Mouse (Mus musculus) adrenal gland, adult 8-10 months (tissue): ENCODE results near the gene Fam43b. TPM values are rescaled to one million over a fixed set of nuclear protein-coding genes. Genes with fewer than 3 reads are reported as not detected.
A peak's percentile ranks its signal among the peaks of the same experiment; 100 is the strongest.

Experiments
- DNase-seq: peaks from one replicate; pipeline ENCODE4 v3.0.0; 2022
- total RNA-seq, 4 experiments: library from RNA; stranded (reverse); gene quantifications; 2 replicates each; pipeline ENCODE4 v1.2.4; 2022

Gene Fam43b
- total RNA-seq, 4 experiments from 2014 or later: 2.9 to 6.1 (median 3.9) TPM

DNA sequence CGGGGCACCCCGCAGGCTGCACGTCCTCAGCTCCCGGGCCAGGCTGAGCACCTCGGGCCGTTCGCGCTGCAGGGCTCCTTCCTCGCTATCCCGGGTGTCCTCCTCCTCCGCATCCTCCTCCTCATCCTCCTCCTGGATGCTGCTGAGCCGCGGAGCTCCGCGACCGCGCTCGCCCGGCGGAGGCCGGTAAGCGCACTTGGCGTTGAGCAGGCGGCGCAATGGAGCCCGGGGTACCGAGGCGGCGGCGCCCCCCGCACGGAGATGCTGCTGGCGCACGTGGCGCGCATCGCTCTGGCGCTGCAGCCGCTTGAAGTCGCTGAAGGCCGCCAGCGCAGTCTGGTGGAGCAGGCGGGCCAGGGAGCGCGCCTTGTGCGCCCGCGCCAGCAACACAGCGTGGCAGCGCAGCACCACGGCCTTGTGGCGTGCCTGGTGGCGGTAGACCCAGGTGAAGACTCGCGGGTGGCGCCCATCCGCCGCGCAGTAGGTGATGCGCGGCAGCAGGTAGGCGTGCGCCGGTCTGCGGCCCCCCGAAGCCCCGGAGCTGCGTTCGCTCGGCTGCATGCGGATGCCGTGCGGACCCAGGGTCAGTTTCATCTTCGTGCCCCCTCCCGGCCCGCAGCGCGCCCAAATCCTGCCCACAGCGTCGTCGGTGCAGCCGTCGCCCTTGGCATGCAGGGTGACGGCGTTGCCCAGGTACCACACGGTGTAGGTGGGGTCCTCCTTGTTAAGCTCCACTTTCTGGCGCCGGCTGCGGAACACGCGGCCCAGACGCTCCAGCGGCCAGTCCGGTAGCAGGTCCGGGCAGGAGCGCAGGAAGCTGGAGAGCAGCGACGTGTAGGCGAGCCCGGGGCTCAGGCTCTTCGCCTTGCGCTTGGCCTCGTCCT lies 999 bp downstream of the Fam43b start:
- no peak for DNase-seq

GRCm38 (mm10) chr4:138393703-138394102 lies 2.6 kb downstream of the Fam43b start:
- DNase-seq: no peak

DNA sequence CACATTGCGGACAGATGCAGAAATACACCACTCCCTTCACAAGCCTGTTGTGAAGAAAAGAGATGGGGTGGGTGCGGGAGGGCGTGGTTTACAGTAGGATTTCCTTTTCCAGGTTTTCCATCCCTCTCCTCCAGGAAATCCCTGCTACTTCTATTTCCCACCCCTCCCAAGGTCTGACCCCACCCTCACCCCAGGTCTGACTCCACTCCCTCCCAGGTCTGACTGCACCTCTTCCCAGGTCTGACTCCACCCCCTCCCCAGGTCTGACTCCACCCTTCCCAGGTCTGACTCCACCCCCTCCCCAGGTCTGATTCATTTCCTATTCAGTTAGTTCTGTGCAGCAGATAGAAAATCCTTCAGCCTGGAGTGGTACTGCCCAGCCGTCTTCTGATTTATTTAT lies 12.5 kb downstream of the Fam43b start:
- DNase-seq: no peak

GRCm38 (mm10) chr4:138382462-138382861 lies 13.9 kb downstream of the Fam43b start:
- DNase-seq: no peak

DNA sequence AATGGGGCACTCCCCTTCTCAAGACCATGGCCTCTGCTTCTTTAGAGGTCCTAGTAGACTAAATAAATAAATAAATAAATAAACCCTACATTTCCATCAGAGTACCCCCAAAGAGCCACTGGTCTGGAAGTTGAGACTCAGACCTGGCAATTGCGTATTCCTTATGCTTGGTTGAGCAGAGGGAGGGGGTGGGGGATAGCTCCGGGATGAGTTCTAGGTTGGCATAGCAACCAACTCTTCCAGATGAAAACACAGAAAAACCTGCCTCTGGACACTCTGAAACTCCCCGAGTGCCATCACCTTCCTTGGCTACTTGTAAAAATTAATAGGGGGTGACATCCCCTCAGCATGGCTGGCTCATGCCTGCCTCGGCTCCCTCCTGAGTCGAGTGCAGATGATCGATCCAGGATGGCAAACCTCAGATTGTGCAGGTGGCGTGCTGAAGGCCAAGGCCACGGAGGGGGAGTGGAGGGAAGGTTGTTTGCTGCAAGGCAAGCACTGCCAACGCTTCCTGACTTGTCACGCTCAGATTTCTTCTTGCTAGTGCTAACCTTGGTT lies 16.1 kb downstream of the Fam43b start:
- no peak for DNase-seq

GRCm38 (mm10) chr4:138379091-138379840 lies 17.1 kb downstream of the Fam43b start:
- peak; percentile 75 for DNase-seq

GRCm38 (mm10) chr4:138377526-138377925 lies 18.8 kb downstream of the Fam43b start:
- no peak for DNase-seq

DNA sequence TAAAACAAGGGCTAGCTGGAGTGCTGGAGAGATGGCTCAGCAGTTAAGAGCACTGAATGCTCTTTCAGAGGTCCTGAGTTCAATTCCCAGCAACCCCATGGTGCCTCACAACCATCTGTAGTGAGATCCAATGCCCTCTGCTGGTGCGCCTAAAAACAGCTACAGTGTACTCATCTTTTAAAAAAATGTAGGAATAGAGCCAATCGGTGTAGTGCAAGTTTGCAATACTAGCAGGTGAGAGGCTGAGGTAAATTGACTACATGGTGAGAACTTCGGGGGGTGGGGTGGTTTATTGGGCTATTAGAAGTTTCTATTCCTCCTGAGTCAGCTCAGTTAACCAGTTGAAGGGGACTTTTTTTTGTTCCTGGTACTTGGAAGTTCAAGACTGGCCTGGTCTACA lies 21.2 kb downstream of the Fam43b start:
- DNase-seq: no peak

- no peak for DNase-seq
These were observed 25.3 kb downstream of the Fam43b start for GRCm38 (mm10) chr4:138370996-138371516.

GRCm38 (mm10) chr4:138368498-138369260 lies 27.6 kb downstream of the Fam43b start:
- DNase-seq: no peak

DNA sequence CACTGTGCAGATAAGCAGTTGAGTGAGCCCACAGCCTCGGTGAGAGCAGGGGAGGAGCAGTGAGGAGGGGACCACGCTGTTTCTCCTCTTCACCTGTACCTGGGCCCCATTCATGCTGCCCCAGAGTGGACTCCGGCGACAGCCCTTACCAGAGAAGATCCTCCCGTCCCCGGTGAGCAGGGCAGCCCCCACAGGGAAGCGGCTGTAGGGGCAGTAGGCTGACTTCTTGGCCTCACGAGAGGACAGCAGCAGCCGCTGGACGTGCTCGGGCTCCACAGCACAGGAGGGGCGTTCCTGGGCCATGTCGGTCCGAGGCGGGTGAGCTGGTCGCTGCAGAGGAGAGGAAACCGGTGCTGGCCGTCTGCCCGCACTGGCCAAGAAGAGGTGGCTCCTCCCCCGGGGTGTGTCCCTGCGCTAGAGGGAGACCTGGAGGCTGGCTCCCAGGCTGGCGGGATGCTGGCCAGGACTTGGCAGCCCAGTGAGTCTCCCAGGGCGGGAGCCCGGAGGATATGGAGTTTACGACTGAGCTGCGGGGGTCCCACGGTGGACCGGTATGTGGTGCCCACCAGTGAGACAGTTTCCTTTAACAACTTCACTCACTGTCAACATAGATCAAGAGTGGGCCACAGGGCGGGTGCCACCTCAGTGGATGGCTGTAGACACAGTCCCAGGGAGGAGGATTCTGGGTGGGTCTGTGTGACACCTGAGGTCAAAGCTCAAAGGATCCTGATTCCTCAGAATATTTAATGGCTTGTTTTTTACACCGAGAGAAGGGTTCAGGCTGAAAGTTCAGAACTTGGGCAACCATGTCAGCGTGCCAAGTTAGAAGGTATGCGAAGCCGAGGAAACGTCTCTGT lies 28.5 kb downstream of the Fam43b start, which contains the start of gene Cda:
Gene Cda (minus strand): TSS at position 352 of the 857 bp plus-strand sequence.
- peak; percentile 81 for DNase-seq

- no peak for DNase-seq
These were observed 29.8 kb downstream of the Fam43b start for GRCm38 (mm10) chr4:138366561-138366960.

DNA sequence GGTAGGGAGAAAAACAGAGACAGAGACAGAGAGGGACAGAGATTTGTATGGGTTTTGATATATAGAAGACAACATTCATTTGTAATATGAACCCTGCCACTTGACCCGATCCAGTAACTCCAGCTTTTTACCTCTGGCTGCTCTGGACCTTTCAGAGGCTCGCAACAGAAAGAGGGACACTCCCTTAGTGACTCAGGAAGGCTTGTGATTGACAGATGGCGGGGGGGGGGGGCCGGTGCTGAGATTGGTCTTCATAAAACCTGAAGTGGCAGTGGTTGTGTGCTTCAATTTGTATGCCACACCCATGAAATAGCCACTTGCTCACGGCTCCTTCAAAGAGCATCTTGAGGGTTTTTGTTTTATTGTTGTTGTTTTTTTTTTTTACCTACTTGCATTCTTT lies 32.8 kb downstream of the Fam43b start:
- DNase-seq: no peak

- no peak for DNase-seq
These were observed 33.4 kb downstream of the Fam43b start for GRCm38 (mm10) chr4:138362883-138363282.

DNA sequence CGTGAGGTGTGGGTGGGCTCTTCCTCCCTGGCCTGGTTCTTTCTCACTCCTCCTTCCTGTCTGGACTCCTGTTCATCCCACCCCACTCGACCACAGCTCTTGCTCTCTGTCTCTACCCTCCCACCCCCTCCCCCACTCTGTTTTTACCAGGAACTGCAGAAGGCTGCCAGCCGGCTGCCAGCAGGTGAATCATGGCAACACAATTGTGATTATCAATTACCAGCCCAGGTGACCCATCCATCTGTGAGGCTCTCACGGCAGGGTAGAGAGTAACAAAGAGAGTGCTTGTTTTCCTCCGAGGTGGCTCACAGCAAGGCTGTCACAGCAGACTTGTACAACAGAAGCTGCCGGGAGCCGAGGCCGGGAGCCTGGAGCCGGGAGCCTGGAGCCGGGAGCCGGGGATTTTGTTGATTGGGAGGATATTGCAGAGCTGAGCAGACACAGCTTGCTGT lies 34.9 kb downstream of the Fam43b start:
- no peak for DNase-seq

GRCm38 (mm10) chr4:138358176-138358575 lies 38.2 kb downstream of the Fam43b start:
- no peak for DNase-seq

DNA sequence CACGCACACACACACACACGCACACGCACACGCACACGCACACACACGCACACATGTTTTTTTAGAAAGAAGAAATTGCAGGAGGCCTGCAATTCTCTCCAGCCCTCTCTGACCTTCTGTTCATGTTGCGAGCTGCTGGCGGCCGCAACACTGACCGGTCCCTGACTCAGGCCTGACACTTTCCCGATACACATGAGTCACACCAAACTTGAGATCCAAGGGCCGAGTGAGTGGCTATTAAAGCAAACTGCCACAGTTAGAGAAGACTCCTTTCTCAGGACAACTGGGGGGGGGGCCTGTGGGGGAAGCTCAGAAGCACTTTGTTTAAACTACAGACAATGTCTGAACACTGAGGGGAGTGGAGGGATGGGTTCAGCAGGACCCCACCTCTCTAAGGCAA lies 39.8 kb downstream of the Fam43b start:
- peak; percentile 64 for DNase-seq

GRCm38 (mm10) chr4:138356141-138356540 lies 40.2 kb downstream of the Fam43b start:
- DNase-seq: no peak

- no peak for DNase-seq
These were observed 40.8 kb downstream of the Fam43b start for GRCm38 (mm10) chr4:138355496-138355895.

GRCm38 (mm10) chr4:138353438-138354171 lies 42.7 kb downstream of the Fam43b start:
- no peak for DNase-seq
